Mouse (Mus musculus) kidney, embryonic 14.5 days (tissue): ENCODE measurements around the gene Phf8. TPM values are rescaled to one million over a fixed set of nuclear protein-coding genes. Genes with fewer than 3 reads are reported as not detected.
"Not testable (repeated sequence)": the region's sequence is repeated elsewhere in the genome, so short reads cannot be mapped to it uniquely, and the experiment has no call there.

Source experiments
- ATAC-seq: fragments of 200-750 bp; cut with Nextera tagmentation; 2 replicates; pipeline ENCODE4 v1.8.0; 2017; ENCODE audit warnings: moderate number of reproducible peaks, mild to moderate bottlenecking, moderate TSS enrichment, moderate library complexity; ENCODE audit not compliant: low FRiP score, low TSS enrichment
- H3K27ac ChIP-seq: fragments of 300-500 bp; sonication (generic); 2 replicates; pipeline ENCODE4 v1.5.1; 2014; ENCODE audit warnings: low read depth, mild to moderate bottlenecking, low read length, moderate library complexity, mixed read lengths
- H3K27me3 ChIP-seq: fragments of 300-500 bp; sonication (generic); 2 replicates; pipeline ENCODE4 v1.6.1; 2014; ENCODE audit warnings: mild to moderate bottlenecking, low read length; ENCODE audit not compliant: control insufficient read depth, insufficient read depth
- H3K36me3 ChIP-seq: fragments of 300-500 bp; sonication (generic); 2 replicates; pipeline ENCODE4 v1.6.1; 2014; ENCODE audit warnings: low read length, mixed read lengths; ENCODE audit not compliant: control insufficient read depth, insufficient read depth
- H3K4me1 ChIP-seq: fragments of 300-500 bp; sonication (generic); 2 replicates; pipeline ENCODE4 v1.6.1; 2014; ENCODE audit warnings: low read length, mixed read lengths; ENCODE audit not compliant: control insufficient read depth, insufficient read depth
- H3K4me2 ChIP-seq: fragments of 300-500 bp; sonication (generic); replicated peaks from 2 replicates; pipeline ENCODE4 v1.6.1; 2014; ENCODE audit warnings: low read depth, mild to moderate bottlenecking, low read length
- H3K4me3 ChIP-seq: fragments of 300-500 bp; sonication (generic); 2 replicates; pipeline ENCODE4 v1.5.1; 2014; ENCODE audit warnings: mild to moderate bottlenecking, low read length
- H3K9ac ChIP-seq: fragments of 300-500 bp; sonication (generic); 2 replicates; pipeline ENCODE4 v1.6.1; 2014; ENCODE audit warnings: low read depth, mild to moderate bottlenecking, low read length, moderate library complexity
- H3K9me3 ChIP-seq: fragments of 300-500 bp; sonication (generic); 2 replicates; pipeline ENCODE4 v1.6.1; 2016; ENCODE audit warnings: low read length; ENCODE audit not compliant: control insufficient read depth
- WGBS: fragments of 180-500 bp; shearing (Covaris S2); extraction: QIAGEN DNeasy Blood & Tissue Kit; methylation state at CpG from one replicate; pipeline ENCODE4 v1.1.7; 2014; 5-methylcytosine and 5-hydroxymethylcytosine counted together
- polyA plus RNA-seq: library from polyadenylated mRNA; unstranded; fragments of >200 nt; fragmentation: Nextera tagmentation; extraction: Ambion mirVana; gene quantifications from 2 replicates; pipeline ENCODE4 v1.2.1, GENCODE M21; 2014

Gene Phf8
- 13.9 and 20.7 TPM in 2 replicates for polyA plus RNA-seq

GRCm38 (mm10) chrX:151520458-151521322, at the start of gene Phf8:
TSS of gene Phf8 (plus strand) at chrX:151520672.
- Histone ChIP-seq H3K4me1 (no peaks in the 10 kb centered on the region), H3K4me2 (peak within 1 kb of the TSS; percentile 55), H3K27ac (peak within 1 kb of the TSS; percentile 97), H3K4me3 (peak within 1 kb of the TSS; percentile 57), H3K36me3 (no peaks in the 10 kb centered on the region), H3K9ac (peak within 1 kb of the TSS; percentile 72), H3K27me3 (no peaks in the 10 kb centered on the region), H3K9me3 (no peaks in the 10 kb centered on the region)
- ATAC-seq = peak; percentile 96
- 23% methylated on average over 68 of the region's 68 CpGs for WGBS

- ATAC-seq = no peak
- 80% methylated on average over 3 of the region's 3 CpGs for WGBS
- no peaks in the 10 kb centered on the region for H3K36me3 ChIP-seq
- no peak overlapping the region for H3K27ac ChIP-seq
- H3K9me3 ChIP-seq = no peaks in the 10 kb centered on the region
- no peaks in the 10 kb centered on the region for H3K27me3 ChIP-seq
- H3K4me1 ChIP-seq = no peaks in the 10 kb centered on the region
- no peak overlapping the region for H3K4me3 ChIP-seq
- no peak overlapping the region for H3K9ac ChIP-seq
- no peak overlapping the region for H3K4me2 ChIP-seq
These were observed 32.3 kb upstream of the Phf8 start for GRCm38 (mm10) chrX:151488128-151488527.

- H3K4me2 ChIP-seq, H3K4me3 ChIP-seq, H3K4me1 ChIP-seq, H3K36me3 ChIP-seq, H3K9me3 ChIP-seq, ATAC-seq, H3K27me3 ChIP-seq, H3K9ac ChIP-seq, H3K27ac ChIP-seq: not testable (repeated sequence)
- WGBS = 92% methylated on average over 4 of the region's 4 CpGs
These were observed 27.2 kb upstream of the Phf8 start for GRCm38 (mm10) chrX:151493269-151493668.

- H3K36me3 ChIP-seq = no peaks in the 10 kb centered on the region
- H3K4me3 ChIP-seq = no peak overlapping the region
- H3K9me3 ChIP-seq = no peaks in the 10 kb centered on the region
- no peak for ATAC-seq
- 78% methylated on average over 1 of the region's 1 CpGs for WGBS
- H3K27me3 ChIP-seq = no peaks in the 10 kb centered on the region
- no peak overlapping the region for H3K27ac ChIP-seq
- no peak overlapping the region for H3K9ac ChIP-seq
- no peak overlapping the region for H3K4me2 ChIP-seq
- no peaks in the 10 kb centered on the region for H3K4me1 ChIP-seq
These were observed 23.9 kb upstream of the Phf8 start for GRCm38 (mm10) chrX:151496596-151496995.

- no peaks in the 10 kb centered on the region for H3K36me3 ChIP-seq
- ATAC-seq = no peak
These were observed 11.9 kb upstream of the Phf8 start for GRCm38 (mm10) chrX:151508536-151508935.

GRCm38 (mm10) chrX:151509906-151510305, 10.6 kb upstream of the Phf8 start:
- Histone ChIP-seq H3K27me3 (no peaks in the 10 kb centered on the region), H3K27ac (no peak overlapping the region), H3K4me3 (no peak overlapping the region), H3K36me3 (no peaks in the 10 kb centered on the region), H3K9ac (no peak overlapping the region), H3K4me1 (no peaks in the 10 kb centered on the region), H3K9me3 (no peaks in the 10 kb centered on the region), H3K4me2 (no peak overlapping the region)
- WGBS = 96% methylated on average over 1 of the region's 1 CpGs
- ATAC-seq = no peak

More at GRCm38 (mm10) chrX:151508536-151508935, 11.9 kb upstream of the Phf8 start:
- no peak overlapping the region for H3K4me3 ChIP-seq
- no peaks in the 10 kb centered on the region for H3K9me3 ChIP-seq
- H3K27me3 ChIP-seq = no peaks in the 10 kb centered on the region
- no peak overlapping the region for H3K27ac ChIP-seq
- H3K4me2 ChIP-seq = no peak overlapping the region
- H3K4me1 ChIP-seq = no peaks in the 10 kb centered on the region
- H3K9ac ChIP-seq = no peak overlapping the region

GRCm38 (mm10) chrX:151513066-151513465, 7.4 kb upstream of the Phf8 start:
- no peaks in the 10 kb centered on the region for H3K36me3 ChIP-seq
- no peak overlapping the region for H3K27ac ChIP-seq
- no peak for ATAC-seq
- no peak overlapping the region for H3K4me2 ChIP-seq
- no peak overlapping the region for H3K4me3 ChIP-seq
- 79% methylated on average over 3 of the region's 3 CpGs for WGBS
- no peaks in the 10 kb centered on the region for H3K9me3 ChIP-seq
- no peaks in the 10 kb centered on the region for H3K4me1 ChIP-seq
- no peak overlapping the region for H3K9ac ChIP-seq
- H3K27me3 ChIP-seq = no peaks in the 10 kb centered on the region

GRCm38 (mm10) chrX:151513694-151514093, 6.8 kb upstream of the Phf8 start:
- H3K4me3 ChIP-seq = no peak overlapping the region
- H3K36me3 ChIP-seq = no peaks in the 10 kb centered on the region
- no peaks in the 10 kb centered on the region for H3K9me3 ChIP-seq
- no peak overlapping the region for H3K4me2 ChIP-seq
- H3K4me1 ChIP-seq = no peaks in the 10 kb centered on the region
- ATAC-seq = no peak
- H3K27ac ChIP-seq = no peak overlapping the region
- no peak overlapping the region for H3K9ac ChIP-seq
- no peaks in the 10 kb centered on the region for H3K27me3 ChIP-seq
- WGBS = 91% methylated on average over 2 of the region's 2 CpGs

- H3K27me3 ChIP-seq = no peaks in the 10 kb centered on the region
- no peak for ATAC-seq
- H3K4me2 ChIP-seq = no peak overlapping the region
- no peak overlapping the region for H3K9ac ChIP-seq
- no peaks in the 10 kb centered on the region for H3K4me1 ChIP-seq
- 58% methylated on average over 1 of the region's 1 CpGs for WGBS
- no peak overlapping the region for H3K4me3 ChIP-seq
- no peaks in the 10 kb centered on the region for H3K36me3 ChIP-seq
- H3K9me3 ChIP-seq = no peaks in the 10 kb centered on the region
- no peak overlapping the region for H3K27ac ChIP-seq
These were observed 2.3 kb upstream of the Phf8 start for GRCm38 (mm10) chrX:151518181-151518580.
